Mouse (Mus musculus) ovary, postnatal 14 days (tissue): Measurements from ENCODE around the gene Cdh3.

Experiments
- DNase-seq: peaks from one replicate; pipeline ENCODE4 v3.0.0; 2022; ENCODE audit warnings: low spot score

The Cdh3 gene

GRCm38 (mm10) chr8:106606601-106607145 is 96.0 kb downstream of the Cdh3 start:
- DNase-seq: no peak
